Mouse (Mus musculus): ENCODE measurements at regions not wholly inside any gene's neighbourhood (a gene's known extent, or its start where the extent isn't known, plus 50 kb on each side); places are given as distances from the start of the nearest gene placed in this dataset.

DNA sequence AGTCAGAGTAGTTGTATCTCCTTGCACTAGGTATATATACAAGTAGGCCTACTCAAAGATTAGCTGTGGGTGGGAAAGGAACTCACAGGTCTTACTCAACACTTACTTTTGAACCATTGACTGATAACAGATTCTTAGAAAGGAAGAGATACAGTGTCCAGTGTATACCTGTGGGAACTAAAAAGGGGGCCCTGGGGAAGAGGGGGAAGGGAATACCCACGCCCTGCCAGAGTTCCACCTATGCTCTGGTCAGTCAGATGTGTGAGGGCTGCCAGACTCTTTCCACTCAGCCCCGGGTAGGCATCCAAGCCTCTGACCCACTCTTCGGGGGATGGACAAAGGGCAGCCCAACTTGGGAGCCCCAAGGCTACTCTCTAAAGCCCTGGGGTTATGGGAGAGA lies 387.9 kb upstream of the Cdh11 start:
- Histone ChIP-seq H3K9me3 (ENCODE audit: control insufficient read depth, insufficient read depth, low read depth, low read length) (no peaks in the 10 kb centered on the region), H3K36me3 (ENCODE audit: control insufficient read depth, insufficient read depth, low read length, poor library complexity, severe bottlenecking) (no peaks in the 10 kb centered on the region), H3K4me3 (ENCODE audit: insufficient read depth in 1 of 2, low read depth in 1 of 2, low read length in 2 of 2, poor library complexity in 1 of 2, severe bottlenecking in 1 of 2) (no peak overlapping the region), H3K4me1 (ENCODE audit: control insufficient read depth in 2 of 2, insufficient read depth in 2 of 2, low read length in 2 of 2, poor library complexity in 1 of 2) (no peaks in the 10 kb centered on the region), H3K9ac (ENCODE audit: insufficient read depth, low read depth, low read length, poor library complexity, severe bottlenecking) (no peak overlapping the region), H3K27ac (ENCODE audit: insufficient read depth, low read depth, low read length, poor library complexity, severe bottlenecking) (no peak overlapping the region)
- no peak for DNase-seq (ENCODE audit: low read depth, low spot score)
- TF ChIP-seq HCFC1 (IDR thresholded peaks at IDR 0.05; ENCODE audit: borderline replicate concordance, insufficient read depth, low read length): no peak
- no peak for TF ChIP-seq CHD2 (IDR thresholded peaks at IDR 0.05; ENCODE audit: low read depth, low read length)
- TF ChIP-seq MAFK (IDR thresholded peaks at IDR 0.05; ENCODE audit: insufficient read depth, low read depth, low read length): no peak
- no peak for TF ChIP-seq ZC3H11A (IDR thresholded peaks at IDR 0.05; ENCODE audit: borderline replicate concordance, low read depth, low read length)
- no peak for TF ChIP-seq ZNF384 (IDR thresholded peaks at IDR 0.05; ENCODE audit: low read depth, low read length)
- in situ Hi-C loops (cut with MboI; ENCODE audit: low sequenced_read_pairs in 2 of 2, unreplicated experiment in 2 of 2): no loop called here

DNA sequence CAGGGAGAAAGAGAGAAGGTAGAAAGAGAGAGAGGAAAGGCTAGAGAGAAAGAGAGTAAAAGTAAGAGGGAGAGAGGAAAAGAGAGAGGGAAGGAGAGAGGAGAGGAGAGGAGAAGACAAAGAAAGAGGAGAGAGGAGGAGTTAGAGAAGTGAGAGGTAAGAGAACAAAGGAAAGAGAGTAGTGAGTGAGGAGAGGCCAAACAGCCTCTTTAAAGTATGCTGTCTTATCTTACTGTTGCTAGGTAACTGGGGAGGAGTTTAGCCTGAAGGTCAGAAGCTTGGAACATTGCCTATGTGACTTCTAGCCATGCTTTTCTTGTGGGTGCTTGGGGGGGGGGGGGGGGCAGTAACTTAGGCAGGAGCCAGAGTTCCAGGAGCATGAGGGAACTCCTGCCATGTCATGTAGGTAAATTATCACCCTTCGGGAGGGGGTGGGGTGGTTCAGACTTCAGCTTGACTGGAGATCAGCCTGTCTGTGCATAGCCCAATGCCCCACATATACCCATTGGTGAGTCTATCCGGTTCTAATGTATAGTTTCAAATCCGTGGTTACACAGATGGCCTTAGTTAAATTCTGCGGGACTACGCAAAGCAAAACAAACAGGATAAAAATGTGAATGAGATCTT lies 388.5 kb upstream of the Cdh11 start:
- Histone ChIP-seq H3K4me3 (ENCODE audit: insufficient read depth in 1 of 2, low read depth in 1 of 2, low read length in 2 of 2, poor library complexity in 1 of 2, severe bottlenecking in 1 of 2) (no peak overlapping the region), H3K4me1 (ENCODE audit: control insufficient read depth in 2 of 2, insufficient read depth in 2 of 2, low read length in 2 of 2, poor library complexity in 1 of 2) (no peaks in the 10 kb centered on the region), H3K9ac (ENCODE audit: insufficient read depth, low read depth, low read length, poor library complexity, severe bottlenecking) (no peak overlapping the region), H3K27ac (ENCODE audit: insufficient read depth, low read depth, low read length, poor library complexity, severe bottlenecking) (no peak overlapping the region), H3K9me3 (ENCODE audit: control insufficient read depth, insufficient read depth, low read depth, low read length) (no peaks in the 10 kb centered on the region), H3K36me3 (ENCODE audit: control insufficient read depth, insufficient read depth, low read length, poor library complexity, severe bottlenecking) (no peaks in the 10 kb centered on the region)
- in situ Hi-C loops (cut with MboI; ENCODE audit: low sequenced_read_pairs in 2 of 2, unreplicated experiment in 2 of 2): no loop called here
- no peak for DNase-seq (ENCODE audit: low read depth, low spot score)
- TF ChIP-seq ZC3H11A (IDR thresholded peaks at IDR 0.05; ENCODE audit: borderline replicate concordance, low read depth, low read length) (no peak), CHD2 (IDR thresholded peaks at IDR 0.05; ENCODE audit: low read depth, low read length) (no peak), MAFK (IDR thresholded peaks at IDR 0.05; ENCODE audit: insufficient read depth, low read depth, low read length) (no peak), HCFC1 (IDR thresholded peaks at IDR 0.05; ENCODE audit: borderline replicate concordance, insufficient read depth, low read length) (no peak)

DNA sequence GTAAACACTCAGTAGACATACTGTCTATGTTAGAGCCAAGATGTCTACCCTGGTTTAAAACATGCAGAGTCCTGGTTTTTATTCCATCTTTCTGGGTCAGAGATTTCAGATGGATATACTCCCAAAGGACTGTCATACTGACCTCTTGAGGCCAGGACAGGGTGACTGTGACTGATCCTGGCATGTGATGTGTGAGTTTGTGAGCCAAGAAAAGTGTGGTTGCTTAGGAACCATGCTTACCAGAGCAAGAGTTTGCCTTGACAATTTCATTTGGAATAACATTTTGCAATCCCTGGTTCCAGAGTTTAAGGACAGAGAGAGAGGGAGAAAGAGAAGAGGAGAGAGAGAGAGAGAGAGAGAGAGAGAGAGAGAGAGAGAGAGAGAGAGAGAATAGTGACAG lies 395.2 kb upstream of the Cdh11 start:
- H3K4me1 ChIP-seq (ENCODE audit: control insufficient read depth in 2 of 2, insufficient read depth in 2 of 2, low read length in 2 of 2, poor library complexity in 1 of 2): no peaks in the 10 kb centered on the region
- DNase-seq (ENCODE audit: low read depth, low spot score): no peak
- TF ChIP-seq ZNF384 (IDR thresholded peaks at IDR 0.05; ENCODE audit: low read depth, low read length) (no peak), ZC3H11A (IDR thresholded peaks at IDR 0.05; ENCODE audit: borderline replicate concordance, low read depth, low read length) (no peak), MAFK (IDR thresholded peaks at IDR 0.05; ENCODE audit: insufficient read depth, low read depth, low read length) (no peak), CHD2 (IDR thresholded peaks at IDR 0.05; ENCODE audit: low read depth, low read length) (no peak), HCFC1 (IDR thresholded peaks at IDR 0.05; ENCODE audit: borderline replicate concordance, insufficient read depth, low read length) (no peak)
- in situ Hi-C loops (cut with MboI; ENCODE audit: low sequenced_read_pairs in 2 of 2, unreplicated experiment in 2 of 2): no loop called here
- H3K4me3 ChIP-seq (ENCODE audit: insufficient read depth in 1 of 2, low read depth in 1 of 2, low read length in 2 of 2, poor library complexity in 1 of 2, severe bottlenecking in 1 of 2): no peak overlapping the region
- H3K36me3 ChIP-seq (ENCODE audit: control insufficient read depth, insufficient read depth, low read length, poor library complexity, severe bottlenecking): no peaks in the 10 kb centered on the region
- no peaks in the 10 kb centered on the region for H3K9me3 ChIP-seq (ENCODE audit: control insufficient read depth, insufficient read depth, low read depth, low read length)
- no peak overlapping the region for H3K27ac ChIP-seq (ENCODE audit: insufficient read depth, low read depth, low read length, poor library complexity, severe bottlenecking)
- no peak overlapping the region for H3K9ac ChIP-seq (ENCODE audit: insufficient read depth, low read depth, low read length, poor library complexity, severe bottlenecking)

DNA sequence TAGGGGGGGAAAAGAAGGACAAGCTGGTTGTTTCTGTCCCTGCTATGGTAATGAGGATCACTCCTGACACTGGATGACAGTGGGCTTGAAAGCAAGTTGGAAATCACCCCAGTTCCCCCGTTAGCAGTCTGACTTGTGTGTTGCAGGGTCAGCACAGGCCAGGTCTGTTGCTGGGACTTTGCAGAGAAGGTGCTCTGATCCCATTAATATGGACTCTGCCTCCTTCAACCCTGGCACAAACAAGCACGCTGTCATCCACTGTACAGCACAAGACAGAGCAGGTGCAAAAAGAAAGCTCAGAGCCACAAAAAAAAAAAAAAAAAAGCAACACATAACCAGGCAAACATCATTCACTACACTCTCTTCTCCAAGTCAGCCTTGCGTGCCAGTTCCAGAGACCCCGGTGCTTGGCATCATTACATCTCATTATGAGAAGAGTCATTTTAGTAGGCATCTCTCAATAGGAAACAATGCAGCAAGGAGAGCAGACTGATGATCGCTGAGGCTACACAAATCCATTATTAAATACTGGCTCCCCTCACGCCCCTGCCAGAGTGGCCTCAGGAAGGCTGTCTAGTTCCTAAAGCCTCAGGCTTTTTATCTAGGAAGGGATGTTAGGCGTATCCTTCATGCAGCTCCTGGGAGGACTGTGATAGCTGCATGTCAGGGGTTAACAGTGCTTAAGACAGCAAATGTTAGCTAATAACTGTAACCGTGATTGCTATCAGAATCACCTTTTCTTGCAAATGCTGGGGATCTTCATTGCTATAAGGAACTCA lies 403.5 kb upstream of the Cdh11 start:
- TF ChIP-seq MAFK (IDR thresholded peaks at IDR 0.05; ENCODE audit: insufficient read depth, low read depth, low read length) (no peak), ZNF384 (IDR thresholded peaks at IDR 0.05; ENCODE audit: low read depth, low read length) (no peak), HCFC1 (IDR thresholded peaks at IDR 0.05; ENCODE audit: borderline replicate concordance, insufficient read depth, low read length) (no peak), ZC3H11A (IDR thresholded peaks at IDR 0.05; ENCODE audit: borderline replicate concordance, low read depth, low read length) (no peak), CHD2 (IDR thresholded peaks at IDR 0.05; ENCODE audit: low read depth, low read length) (no peak)
- Histone ChIP-seq H3K36me3 (ENCODE audit: control insufficient read depth, insufficient read depth, low read length, poor library complexity, severe bottlenecking) (no peaks in the 10 kb centered on the region), H3K4me1 (ENCODE audit: control insufficient read depth in 2 of 2, insufficient read depth in 2 of 2, low read length in 2 of 2, poor library complexity in 1 of 2) (no peaks in the 10 kb centered on the region), H3K27ac (ENCODE audit: insufficient read depth, low read depth, low read length, poor library complexity, severe bottlenecking) (no peak overlapping the region), H3K4me3 (ENCODE audit: insufficient read depth in 1 of 2, low read depth in 1 of 2, low read length in 2 of 2, poor library complexity in 1 of 2, severe bottlenecking in 1 of 2) (no peak overlapping the region), H3K9ac (ENCODE audit: insufficient read depth, low read depth, low read length, poor library complexity, severe bottlenecking) (no peak overlapping the region), H3K9me3 (ENCODE audit: control insufficient read depth, insufficient read depth, low read depth, low read length) (no peaks in the 10 kb centered on the region)
- in situ Hi-C loops (cut with MboI; ENCODE audit: low sequenced_read_pairs in 2 of 2, unreplicated experiment in 2 of 2): no loop called here
- no peak for DNase-seq (ENCODE audit: low read depth, low spot score)
